Mouse (Mus musculus) kidney, postnatal 0 days (tissue): ENCODE measurements around the gene Tmprss4. TPM values are rescaled to one million over a fixed set of nuclear protein-coding genes. Genes with fewer than 3 reads are reported as not detected.

Experiments used
- ATAC-seq: fragments of 200-750 bp; cut with Nextera tagmentation; replicated peaks from 2 replicates; pipeline ENCODE4 v1.8.0; 2017; ENCODE audit warnings: low read depth, moderate number of reproducible peaks, moderate TSS enrichment, moderate library complexity; ENCODE audit not compliant: low FRiP score
- DNase-seq: peaks from one replicate; pipeline ENCODE4 v3.0.0-alpha.2; 2016; ENCODE audit warnings: low spot score
- H3K27ac ChIP-seq: fragments of 300-500 bp; sonication (generic); 2 replicates; pipeline ENCODE4 v1.5.1; 2014; ENCODE audit warnings: mild to moderate bottlenecking
- H3K27me3 ChIP-seq: fragments of 300-500 bp; sonication (generic); 2 replicates; pipeline ENCODE4 v1.6.1; 2014; ENCODE audit warnings: low read length, mixed read lengths; ENCODE audit not compliant: insufficient read depth
- H3K36me3 ChIP-seq: fragments of 300-500 bp; sonication (generic); 2 replicates; pipeline ENCODE4 v1.6.1; 2014; ENCODE audit warnings: low read length, mixed read lengths; ENCODE audit not compliant: insufficient read depth
- H3K4me1 ChIP-seq: fragments of 300-500 bp; sonication (generic); replicated peaks from 2 replicates; pipeline ENCODE4 v1.6.1; 2014; ENCODE audit warnings: antibody characterized with exemption, low read length, mixed read lengths; ENCODE audit not compliant: insufficient read depth
- H3K4me2 ChIP-seq: fragments of 300-500 bp; sonication (generic); 2 replicates; pipeline ENCODE4 v1.6.1; 2014; ENCODE audit warnings: mild to moderate bottlenecking, low read length, moderate library complexity, mixed read lengths
- H3K4me3 ChIP-seq: fragments of 300-500 bp; sonication (generic); replicated peaks from 2 replicates; pipeline ENCODE4 v1.5.1; 2014; ENCODE audit warnings: low read depth, low read length
- H3K9ac ChIP-seq: fragments of 300-500 bp; sonication (generic); 2 replicates; pipeline ENCODE4 v1.6.1; 2014; ENCODE audit warnings: low read depth, low read length
- H3K9me3 ChIP-seq: fragments of 300-500 bp; sonication (generic); replicated peaks from 2 replicates; pipeline ENCODE4 v1.6.1; 2016; ENCODE audit warnings: low read length, inconsistent platforms, mixed read lengths
- CTCF ChIP-seq: IDR thresholded peaks from 2 replicates; pipeline ENCODE4 v1.5.1; 2016; ENCODE audit warnings: antibody characterized with exemption, low read depth, mild to moderate bottlenecking, moderate library complexity
- WGBS: fragments of 180-500 bp; shearing (Covaris S2); extraction: QIAGEN DNeasy Blood & Tissue Kit; methylation state at CpG from one replicate; pipeline ENCODE4 v1.1.7; 2014; 5-methylcytosine and 5-hydroxymethylcytosine counted together
- polyA plus RNA-seq: library from polyadenylated mRNA; unstranded; fragments of >200 nt; fragmentation: Nextera tagmentation; extraction: Ambion mirVana; gene quantifications from 2 replicates; pipeline ENCODE4 v1.2.1, GENCODE M21; 2015

The Tmprss4 gene
- polyA plus RNA-seq, 1 experiment from 2014 or later = 0.36 TPM

DNA sequence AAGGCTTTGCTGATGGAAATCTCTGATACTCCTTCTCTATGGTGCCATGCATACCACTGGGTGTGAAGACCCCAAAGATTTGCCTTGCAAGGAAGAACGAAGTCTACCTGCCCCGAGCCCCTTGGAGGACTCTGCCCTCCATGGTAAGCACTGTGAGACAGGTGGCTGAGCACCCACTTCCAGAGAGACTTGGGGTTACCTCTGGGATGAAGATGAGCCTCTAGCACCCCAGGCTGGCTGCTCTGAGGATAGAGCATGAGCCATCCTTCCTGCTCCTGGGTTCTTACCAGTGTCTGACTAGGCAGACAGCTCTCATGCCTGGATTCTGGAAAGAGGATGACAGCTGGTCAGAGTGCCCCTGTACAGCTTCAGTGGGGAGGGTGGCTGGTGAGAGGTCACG, 73.8 kb downstream of the Tmprss4 start:
- no peak for ATAC-seq
- Histone ChIP-seq H3K4me1 (no peaks in the 10 kb centered on the region), H3K9me3 (no peaks in the 10 kb centered on the region), H3K4me2 (no peak overlapping the region), H3K27ac (no peak overlapping the region), H3K27me3 (no peaks in the 10 kb centered on the region; the same call in 1 of the 2 replicates), H3K4me3 (no peak overlapping the region), H3K9ac (no peak overlapping the region), H3K36me3 (no peaks in the 10 kb centered on the region)
- no peak for TF ChIP-seq CTCF
- WGBS = 81% methylated on average over 3 of the region's 3 CpGs
- no peak for DNase-seq

GRCm38 (mm10) chr9:45126941-45127340, 77.0 kb downstream of the Tmprss4 start:
- ATAC-seq (no peak), DNase-seq (no peak)
- H3K27me3 ChIP-seq = no peaks in the 10 kb centered on the region
- no peak overlapping the region for H3K4me2 ChIP-seq
- H3K4me1 ChIP-seq = peaks cover 5% of the 10 kb centered on the region; the same call in 1 of the 2 replicates
- no peak for TF ChIP-seq CTCF
- no peaks in the 10 kb centered on the region for H3K9me3 ChIP-seq
- WGBS = 63% methylated on average over 7 of the region's 7 CpGs
- H3K9ac ChIP-seq = no peak overlapping the region
- no peaks in the 10 kb centered on the region for H3K36me3 ChIP-seq
- H3K27ac ChIP-seq = no peak overlapping the region
- no peak overlapping the region for H3K4me3 ChIP-seq

- ATAC-seq (no peak), DNase-seq (no peak)
- H3K9me3 ChIP-seq = no peaks in the 10 kb centered on the region
- no peak for TF ChIP-seq CTCF
- peaks cover 7% of the 10 kb centered on the region; the same call in 1 of the 2 replicates for H3K4me1 ChIP-seq
- H3K4me2 ChIP-seq = no peak overlapping the region
- H3K9ac ChIP-seq = no peak overlapping the region
- 89% methylated on average over 14 of the region's 14 CpGs for WGBS
- H3K36me3 ChIP-seq = no peaks in the 10 kb centered on the region
- no peak overlapping the region for H3K27ac ChIP-seq
- H3K4me3 ChIP-seq = no peak overlapping the region
- H3K27me3 ChIP-seq = no peaks in the 10 kb centered on the region
Measured at GRCm38 (mm10) chr9:45125211-45125610, 78.7 kb downstream of the Tmprss4 start.

Other genes with a start within 250 kb of the Tmprss4 start
- gene Ube4a, start 238.5 kb downstream of the Tmprss4 start, polyA plus RNA-seq = 18.6 and 22.1 TPM in 2 replicates
- gene Cd3g, start 223.7 kb downstream of the Tmprss4 start, polyA plus RNA-seq = 0.26 TPM in 1 of 2 replicates, not detected in the other
- gene Cd3d, start 222.3 kb downstream of the Tmprss4 start, polyA plus RNA-seq = 0.08 and 0.37 TPM in 2 replicates
- 0.08 TPM in 1 of 2 replicates, not detected in the other for gene Cd3e, start 194.5 kb downstream of the Tmprss4 start, polyA plus RNA-seq
- 21.8 and 23.1 TPM in 2 replicates for gene Mpzl2, start 164.3 kb downstream of the Tmprss4 start, polyA plus RNA-seq
- 2.7 and 3.5 TPM in 2 replicates for gene Mpzl3, start 148.9 kb downstream of the Tmprss4 start, polyA plus RNA-seq
- 0.61 and 0.70 TPM in 2 replicates for gene Jaml, start 124.9 kb downstream of the Tmprss4 start, polyA plus RNA-seq
- gene Scn2b, start 86.3 kb downstream of the Tmprss4 start, polyA plus RNA-seq = 2.4 and 2.8 TPM in 2 replicates
- gene Scn4b, start 65.7 kb downstream of the Tmprss4 start, polyA plus RNA-seq = 4.3 and 4.6 TPM in 2 replicates
- 0.08 TPM in 1 of 2 replicates, not detected in the other for gene BC049352, start 22.1 kb downstream of the Tmprss4 start, polyA plus RNA-seq
- gene Il10ra, start 65.1 kb upstream of the Tmprss4 start, polyA plus RNA-seq = 0.70 and 1.1 TPM in 2 replicates
- gene Tmprss13, start 115.0 kb upstream of the Tmprss4 start, polyA plus RNA-seq = 0.46 and 0.76 TPM in 2 replicates
- 141 and 147 TPM in 2 replicates for gene Fxyd6, start 166.1 kb upstream of the Tmprss4 start, polyA plus RNA-seq
- gene Fxyd2, start 195.6 kb upstream of the Tmprss4 start, polyA plus RNA-seq = 2,817 and 2,959 TPM in 2 replicates
- 0.09 and 0.24 TPM in 2 replicates for gene Dscaml1, start 222.5 kb upstream of the Tmprss4 start, polyA plus RNA-seq